8 mouse cellular contexts compared by ENCODE assay signal in the genomic region with DNA sequence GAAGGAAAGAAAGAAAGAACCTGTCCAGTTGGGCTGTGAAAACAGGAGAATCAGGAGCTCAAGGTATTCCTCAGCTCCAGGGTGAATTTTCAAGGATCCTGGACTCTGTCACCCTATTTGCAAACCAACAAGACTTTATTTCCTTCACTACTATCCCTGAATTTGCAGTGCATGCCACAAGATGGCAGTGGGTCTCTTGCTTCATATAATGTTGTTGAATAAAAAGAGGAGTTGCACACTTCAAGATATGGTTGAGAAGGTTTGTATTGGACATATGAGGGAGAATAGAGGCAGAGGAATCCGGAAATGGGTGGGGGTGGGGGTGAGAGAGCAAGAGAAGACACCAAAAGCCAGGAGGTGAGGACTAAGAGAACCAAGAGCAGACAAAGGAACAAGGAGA.
DNase-seq lines count a peak whose midpoint lies in the region.

No protein-coding gene starts in this region.

- DNase-seq in embryo, embryonic 10 days (ENCODE audit: low spot score), result peak; percentile 11
- DNase-seq in embryo, embryonic 9.5 days (ENCODE audit: extremely low spot score), result no peak
- peak; percentile 7 for DNase-seq in thymus, postnatal 14 days
- no peak for DNase-seq in thymus, adult 18-20 months
- DNase-seq in embryo, embryonic 11.5 days (ENCODE audit: low read depth, low spot score), result peak; percentile 2
- DNase-seq in layer of hippocampus, adult 11-12 months (ENCODE audit: low spot score), result peak; percentile 64
- peak; percentile 15 for DNase-seq in naive thymus-derived CD4-positive, alpha-beta T cell, adult 2 months (ENCODE audit: low read depth)
- DNase-seq in T-cell, adult 2 months (ENCODE audit: low spot score), result no peak

Comparison
In these comparisons a context has a peak if more than half of its experiments do, and no peak if none do; other contexts are left out.
1. DNase-seq: peak in embryo, embryonic 10 days (single experiment), thymus, postnatal 14 days (single experiment), embryo, embryonic 11.5 days (single experiment), layer of hippocampus, adult 11-12 months (single experiment) and naive thymus-derived CD4-positive, alpha-beta T cell, adult 2 months (single experiment); none in embryo, embryonic 9.5 days (single experiment), thymus, adult 18-20 months (0 of 2) and T-cell, adult 2 months (single experiment).